Mouse (Mus musculus) left cerebral cortex, postnatal 10 days (tissue): Measurements from ENCODE around the gene Anapc16. TPM values are rescaled to one million over a fixed set of nuclear protein-coding genes. Genes with fewer than 3 reads are reported as not detected.

Experiments used
- DNase-seq, 2 experiments: peaks; one replicate each; pipeline ENCODE4 v3.0.0; 2021 to 2022; ENCODE audit warnings: low spot score in 2 of 2, mixed read lengths in 1 of 2; ENCODE audit errors: extremely low spot score in 1 of 2
- intact Hi-C: fragments of 180-260 bp; cut with DNase I; formaldehyde crosslinking; loops from one replicate; pipeline ENCODE4 v1.15.1; 2025
- total RNA-seq, 2 experiments: library from RNA; stranded (reverse); gene quantifications; 2 replicates each; pipeline ENCODE4 v1.2.3; 2021

Anapc16 gene
- total RNA-seq, 2 experiments from 2014 or later, result 61.8 to 68.6 TPM

GRCm38 (mm10) chr10:59939081-59939480 lies 63.9 kb downstream of the Anapc16 start:
- DNase-seq, result no peak
- intact Hi-C loops, result no loop called here

- intact Hi-C loops, result no loop called here
- no peak for DNase-seq
Observed at GRCm38 (mm10) chr10:59938662-59939061, 64.3 kb downstream of the Anapc16 start.

Other genes with a start within 250 kb of the Anapc16 start
- 10 to 100 TPM; 44.9 to 47.1 TPM for gene Dnajb12, start 123.6 kb downstream of the Anapc16 start, total RNA-seq
- 10 to 100 TPM; 52.2 to 67.8 TPM for gene Ddit4, start 51.3 kb downstream of the Anapc16 start, total RNA-seq
- gene Ascc1, start 330 bp downstream of the Anapc16 start, total RNA-seq, result 10 to 100 TPM; 18.4 to 22.2 TPM
- gene Spock2, start 103.1 kb upstream of the Anapc16 start, total RNA-seq, result 100 to 1,000 TPM; 484 to 496 TPM
- 1 to 10 TPM; 1.6 to 1.8 TPM for gene Chst3, start 216.1 kb upstream of the Anapc16 start, total RNA-seq